Mouse (Mus musculus) T-cell, adult 66 days (primary cell): ENCODE data around the gene Ifi211. TPM values are rescaled to one million over a fixed set of nuclear protein-coding genes. Genes with fewer than 3 reads are reported as not detected.

Experiments
- total RNA-seq, 2 experiments: library from RNA; stranded (reverse); gene quantifications; 3 replicates in 1 of 2; 4 replicates in 1 of 2; pipeline ENCODE4 v1.2.4; 2023

Gene Ifi211
- total RNA-seq: under 1 TPM in 1 of 2 experiments, not detected in 1; 0.47 TPM

GRCm38 (mm10) chr1:173912548-173913255, at the start of gene Ifi211:
Gene Ifi211, minus strand, starts transcription at chr1:173913046.

DNA sequence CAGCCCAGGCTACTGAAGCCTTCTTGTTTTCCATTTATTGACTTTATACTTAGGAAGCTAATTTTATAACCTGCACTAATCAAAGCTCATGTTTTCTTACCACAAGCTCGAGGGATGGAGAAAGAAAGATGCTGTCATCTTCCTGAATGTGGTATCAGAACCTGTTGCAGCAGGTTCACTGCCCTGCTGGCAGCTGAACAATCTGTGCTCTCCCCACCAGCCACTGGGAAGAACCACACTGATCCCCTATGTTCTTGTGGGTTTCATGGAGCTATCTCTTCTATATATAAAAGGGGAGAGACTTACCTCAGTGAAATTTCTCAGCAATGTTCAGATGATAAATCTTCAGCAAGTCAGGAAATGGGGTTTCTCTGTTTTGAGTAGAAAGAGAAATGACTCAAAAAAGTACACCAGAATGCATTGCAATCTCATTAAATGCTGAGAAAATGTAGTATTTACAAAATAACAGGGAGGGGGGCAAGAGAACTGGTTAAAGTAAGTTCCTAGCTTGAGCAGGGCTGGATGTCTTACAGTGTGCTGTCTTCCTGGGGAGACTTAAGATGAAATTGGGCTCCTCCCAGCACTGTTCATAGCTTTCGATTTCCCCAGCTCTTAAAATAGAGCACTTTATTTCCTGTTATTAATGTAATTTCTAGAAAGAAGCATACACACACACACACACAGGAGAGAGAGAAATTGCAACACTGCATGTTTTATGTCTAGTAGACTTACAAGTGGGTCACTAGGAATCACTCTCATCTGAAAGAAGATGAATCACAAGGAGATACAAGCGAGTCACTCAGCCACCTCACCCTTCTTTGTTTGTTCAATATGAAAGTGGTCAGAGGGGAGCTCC, 29.3 kb upstream of the Ifi211 start, which contains the start of the genes Mndal and Ifi203:
Gene Mndal, minus strand, starts transcription at position 568 of the 856 bp plus-strand sequence.
Gene Ifi203, minus strand, starts transcription at position 749 of the 856 bp plus-strand sequence.

Other genes starting within 250 kb of the Ifi211 start
- 100 to 1,000 TPM; 112 to 129 TPM for gene Ifi208, start 239.4 kb downstream of the Ifi211 start, total RNA-seq
- 1 to 10 TPM; 1.2 TPM for gene Ifi207, start 171.3 kb downstream of the Ifi211 start, total RNA-seq
- gene Ifi204, start 146.1 kb downstream of the Ifi211 start, total RNA-seq: 1 to 10 TPM; 8.2 to 8.3 TPM
- gene Mndal, start 29.4 kb upstream of the Ifi211 start, total RNA-seq: 100 to 1,000 TPM; 244 to 315 TPM
- gene Ifi203, start 29.6 kb upstream of the Ifi211 start, total RNA-seq: 100 to 1,000 TPM; 185 to 212 TPM
- not detected for gene Ifi202b, start 69.7 kb upstream of the Ifi211 start, total RNA-seq
- 1 to 10 TPM; 3.6 to 5.8 TPM for gene Ifi205, start 118.8 kb upstream of the Ifi211 start, total RNA-seq
- not detected for gene Olfr433, start 127.7 kb upstream of the Ifi211 start, total RNA-seq
- not detected for gene Olfr432, start 136.2 kb upstream of the Ifi211 start, total RNA-seq
- gene Olfr430, start 153.6 kb upstream of the Ifi211 start, total RNA-seq: not detected
- not detected for gene Olfr429, start 171.3 kb upstream of the Ifi211 start, total RNA-seq
- gene Olfr427, start 183.8 kb upstream of the Ifi211 start, total RNA-seq: not detected
- gene Olfr231, start 208.1 kb upstream of the Ifi211 start, total RNA-seq: not detected
- gene Olfr424, start 218.5 kb upstream of the Ifi211 start, total RNA-seq: not detected
- not detected for gene Olfr420, start 242.6 kb upstream of the Ifi211 start, total RNA-seq